Mouse (Mus musculus): ENCODE data around the gene Ccar1. TPM values are rescaled to one million over a fixed set of nuclear protein-coding genes. Genes with fewer than 3 reads are reported as not detected.
"Not testable (repeated sequence)": the region's sequence is repeated elsewhere in the genome, so short reads cannot be mapped to it uniquely, and the experiment has no call there.

Gene Ccar1
- total RNA-seq (2021) = 10 to 100 TPM; 64.6 to 68.3 TPM
- long read RNA-seq, experiment 1, full-length matches to known transcripts = 16 of 41 reads
- long read RNA-seq, experiment 1, partial matches to known transcripts = 18 of 41 reads
- long read RNA-seq, experiment 1, other reads (novel, unspliced or antisense) = 7 of 41 reads
- long read RNA-seq, experiment 2, full-length matches to known transcripts = 22 of 55 reads
- long read RNA-seq, experiment 2, partial matches to known transcripts = 24 of 55 reads
- long read RNA-seq, experiment 2, other reads (novel, unspliced or antisense) = 9 of 55 reads

GRCm38 (mm10) chr10:62792177-62793090 is at the start of gene Ccar1:
Gene Ccar1, minus strand, starts transcription at chr10:62792286.
- DNase-seq (ENCODE audit: low spot score in 2 of 2) = peak; percentile 99

- DNase-seq (ENCODE audit: low spot score in 2 of 2) = no peak
These were observed 48.6 kb upstream of the Ccar1 start for GRCm38 (mm10) chr10:62840687-62841086.

- DNase-seq (ENCODE audit: low spot score in 2 of 2) = no peak
These were observed 45.9 kb upstream of the Ccar1 start for GRCm38 (mm10) chr10:62837987-62838386.

GRCm38 (mm10) chr10:62832783-62833182 is 40.7 kb upstream of the Ccar1 start:
- DNase-seq (ENCODE audit: low spot score in 2 of 2) = no peak

- DNase-seq (ENCODE audit: low spot score in 2 of 2) = no peak
These were observed 39.5 kb upstream of the Ccar1 start for GRCm38 (mm10) chr10:62831546-62831945.

GRCm38 (mm10) chr10:62824474-62824873 is 32.4 kb upstream of the Ccar1 start:
- DNase-seq (ENCODE audit: low spot score in 2 of 2) = no peak

- no peak for DNase-seq (ENCODE audit: low spot score in 2 of 2)
These were observed 31.3 kb upstream of the Ccar1 start for GRCm38 (mm10) chr10:62823431-62823830.

- no peak for DNase-seq (ENCODE audit: low spot score in 2 of 2)
These were observed 17.9 kb upstream of the Ccar1 start for GRCm38 (mm10) chr10:62810010-62810409.

- DNase-seq (ENCODE audit: low spot score in 2 of 2) = no peak
These were observed 16.7 kb upstream of the Ccar1 start for GRCm38 (mm10) chr10:62808766-62809165.

GRCm38 (mm10) chr10:62808316-62808715 is 16.2 kb upstream of the Ccar1 start:
- DNase-seq (ENCODE audit: low spot score in 2 of 2) = no peak

- DNase-seq (ENCODE audit: low spot score in 2 of 2) = no peak
These were observed 12.0 kb upstream of the Ccar1 start for GRCm38 (mm10) chr10:62804106-62804505.

- DNase-seq (ENCODE audit: low spot score in 2 of 2) = no peak
These were observed 11.2 kb upstream of the Ccar1 start for GRCm38 (mm10) chr10:62803296-62803695.

GRCm38 (mm10) chr10:62794221-62794620 is 2.1 kb upstream of the Ccar1 start:
- no peak for DNase-seq (ENCODE audit: low spot score in 2 of 2)

- no peak for DNase-seq (ENCODE audit: low spot score in 2 of 2)
These were observed 986 bp upstream of the Ccar1 start for GRCm38 (mm10) chr10:62793091-62793453.

- peak; percentile 15 to 30 for DNase-seq (ENCODE audit: low spot score in 2 of 2)
These were observed 572 bp downstream of the Ccar1 start for GRCm38 (mm10) chr10:62791251-62792176.

- DNase-seq (ENCODE audit: low spot score in 2 of 2) = not testable (repeated sequence)
These were observed 10.3 kb downstream of the Ccar1 start for GRCm38 (mm10) chr10:62781776-62782175.

GRCm38 (mm10) chr10:62750781-62751180 is 41.3 kb downstream of the Ccar1 start:
- DNase-seq (ENCODE audit: low spot score in 2 of 2) = no peak

GRCm38 (mm10) chr10:62739961-62740737 is 51.9 kb downstream of the Ccar1 start:
- peak in 1 of 2 experiments; percentile 40 for DNase-seq (ENCODE audit: low spot score in 2 of 2)

- DNase-seq (ENCODE audit: low spot score in 2 of 2) = no peak
These were observed 55.0 kb downstream of the Ccar1 start for GRCm38 (mm10) chr10:62736965-62737688.

GRCm38 (mm10) chr10:62730826-62731225 is 61.3 kb downstream of the Ccar1 start:
- no peak for DNase-seq (ENCODE audit: low spot score in 2 of 2)
